Mouse (Mus musculus) splenic B cell, adult 2 months (primary cell): ENCODE data around the gene Rergl.

Source experiments
- DNase-seq: peaks from one replicate; pipeline ENCODE4 v3.0.0-alpha.2; 2011; ENCODE audit warnings: low read depth, low spot score
- H3K27me3 ChIP-seq: 2 replicates; pipeline ENCODE4 v1.6.1; 2012; ENCODE audit warnings: mild to moderate bottlenecking, low read length, moderate library complexity, mixed read lengths; ENCODE audit not compliant: control insufficient read depth, poor library complexity, insufficient read depth, severe bottlenecking
- H3K36me3 ChIP-seq: 2 replicates; pipeline ENCODE4 v1.6.1; 2012; ENCODE audit warnings: mild to moderate bottlenecking, low read length, moderate library complexity, mixed read lengths; ENCODE audit not compliant: control insufficient read depth, poor library complexity, insufficient read depth, severe bottlenecking

Rergl gene

GRCm38 (mm10) chr6:139501876-139502275 lies at the start of gene Rergl:
TSS of gene Rergl (minus strand) at chr6:139501976.
- no peaks in the 10 kb centered on the region for H3K36me3 ChIP-seq

GRCm38 (mm10) chr6:139538469-139538868 lies 36.7 kb upstream of the Rergl start:
- no peaks in the 10 kb centered on the region for H3K36me3 ChIP-seq
- no peak for DNase-seq

More at GRCm38 (mm10) chr6:139501876-139502275, at the start of gene Rergl:
- no peak for DNase-seq
- no peaks in the 10 kb centered on the region; the same call in 1 of the 2 replicates for H3K27me3 ChIP-seq

GRCm38 (mm10) chr6:139525406-139525805 lies 23.6 kb upstream of the Rergl start:
- no peak for DNase-seq
- no peaks in the 10 kb centered on the region for H3K27me3 ChIP-seq
- no peaks in the 10 kb centered on the region for H3K36me3 ChIP-seq

More at GRCm38 (mm10) chr6:139538469-139538868, 36.7 kb upstream of the Rergl start:
- no peaks in the 10 kb centered on the region for H3K27me3 ChIP-seq

GRCm38 (mm10) chr6:139524288-139524687 lies 22.5 kb upstream of the Rergl start:
- no peak for DNase-seq

GRCm38 (mm10) chr6:139514938-139515510 lies 13.2 kb upstream of the Rergl start:
- Histone ChIP-seq H3K27me3 (no peaks in the 10 kb centered on the region), H3K36me3 (no peaks in the 10 kb centered on the region)
- no peak for DNase-seq

More at GRCm38 (mm10) chr6:139524288-139524687, 22.5 kb upstream of the Rergl start:
- no peaks in the 10 kb centered on the region for H3K27me3 ChIP-seq
- H3K36me3 ChIP-seq = no peaks in the 10 kb centered on the region

- no peaks in the 10 kb centered on the region for H3K36me3 ChIP-seq
- no peaks in the 10 kb centered on the region for H3K27me3 ChIP-seq
- DNase-seq = no peak
Measured at GRCm38 (mm10) chr6:139479730-139480129, 22.0 kb downstream of the Rergl start.

GRCm38 (mm10) chr6:139464980-139465379 lies 36.8 kb downstream of the Rergl start:
- DNase-seq = no peak
- H3K27me3 ChIP-seq = no peaks in the 10 kb centered on the region
- no peaks in the 10 kb centered on the region for H3K36me3 ChIP-seq

- no peak for DNase-seq
- H3K36me3 ChIP-seq = no peaks in the 10 kb centered on the region
- no peaks in the 10 kb centered on the region for H3K27me3 ChIP-seq
Measured at GRCm38 (mm10) chr6:139464292-139464691, 37.5 kb downstream of the Rergl start.

GRCm38 (mm10) chr6:139461094-139461493 lies 40.7 kb downstream of the Rergl start:
- no peak for DNase-seq
- Histone ChIP-seq H3K27me3 (no peaks in the 10 kb centered on the region), H3K36me3 (no peaks in the 10 kb centered on the region)

- DNase-seq = no peak
- no peaks in the 10 kb centered on the region for H3K36me3 ChIP-seq
- no peaks in the 10 kb centered on the region for H3K27me3 ChIP-seq
Measured at GRCm38 (mm10) chr6:139460470-139460869, 41.3 kb downstream of the Rergl start.

- no peaks in the 10 kb centered on the region for H3K36me3 ChIP-seq
- no peaks in the 10 kb centered on the region for H3K27me3 ChIP-seq
- no peak for DNase-seq
Measured at GRCm38 (mm10) chr6:139443999-139444398, 57.8 kb downstream of the Rergl start.
